Mouse (Mus musculus): ENCODE data around the gene Cdc14b.

GRCm38 (mm10) chr13:64273352-64273751, 1.7 kb downstream of the Cdc14b start:
- TF ChIP-seq CTCF (IDR thresholded peaks at IDR 0.05; ENCODE audit: low read depth) (no peak), EP300 (IDR thresholded peaks at IDR 0.05; ENCODE audit: low read depth) (no peak)
